Mouse (Mus musculus): ENCODE measurements at regions not wholly inside any gene's neighbourhood (a gene's known extent, or its start where the extent isn't known, plus 50 kb on each side); places are given as distances from the start of the nearest gene placed in this dataset.

GRCm38 (mm10) chr8:25421478-25421877, 597.3 kb upstream of the Adam5 start:
- TF ChIP-seq MYOD1 (IDR thresholded peaks at IDR 0.05; ENCODE audit: control insufficient read depth, insufficient read length, low read depth) (no peak), MAX (IDR thresholded peaks at IDR 0.05) (no peak), CTCF (IDR thresholded peaks at IDR 0.05; ENCODE audit: control insufficient read depth, insufficient read depth, insufficient read length) (no peak), USF1 (IDR thresholded peaks at IDR 0.05; ENCODE audit: low read depth) (no peak), FOSL1 (IDR thresholded peaks at IDR 0.05; ENCODE audit: insufficient read depth, low read length, poor library complexity, severe bottlenecking) (no peak)

Measured in C2C12 (cell line).